Comparison of ENCODE assay signal across 8 mouse cellular contexts in genomic region chr8:105935863-105936603, GRCm38 (mm10). TPM values are rescaled to one million over a fixed set of nuclear protein-coding genes. Genes with fewer than 3 reads are reported as not detected.
A peak's percentile ranks its signal among the peaks of the same experiment; 100 is the strongest.
DNase-seq lines count a peak whose midpoint lies in the region; ATAC-seq and TF ChIP-seq lines count a peak whose summit lies in the region.

No protein-coding gene starts in this region.

- H3K27me3 ChIP-seq in kidney, postnatal 0 days (ENCODE audit: insufficient read depth, low read length): no peaks in the 10 kb centered on the region
- no peaks in the 10 kb centered on the region for H3K27me3 ChIP-seq in embryonic facial prominence, embryonic 10.5 days (replicated peaks; ENCODE audit: low read depth, poor library complexity, severe bottlenecking)
- H3K27me3 ChIP-seq in intestine, embryonic 14.5 days (replicated peaks; ENCODE audit: control insufficient read depth, insufficient read depth, low read length): no peaks in the 10 kb centered on the region
- H3K27me3 ChIP-seq in neural tube, embryonic 15.5 days (replicated peaks): no peaks in the 10 kb centered on the region

- 0 out of 2 replicates have a peak overlapping the region, but pooled peaks have one; percentile 51 for H3K27ac ChIP-seq in kidney, postnatal 0 days
- peak overlapping the region; percentile 86 for H3K27ac ChIP-seq in embryonic facial prominence, embryonic 10.5 days (replicated peaks)
- H3K27ac ChIP-seq in intestine, embryonic 14.5 days (ENCODE audit: low read depth): 0 out of 2 replicates have a peak overlapping the region, but pooled peaks have one; percentile 38
- peak overlapping the region; percentile 94 for H3K27ac ChIP-seq in neural tube, embryonic 15.5 days (replicated peaks)

- ATAC-seq in kidney, postnatal 0 days (replicated peaks; ENCODE audit: low FRiP score, low read depth): no peak
- ATAC-seq in intestine, embryonic 14.5 days (replicated peaks; ENCODE audit: low FRiP score, low TSS enrichment, low read depth): no peak
- no peak for ATAC-seq in neural tube, embryonic 15.5 days (ENCODE audit: low FRiP score)

- H3K36me3 ChIP-seq in kidney, postnatal 0 days (ENCODE audit: insufficient read depth, low read length): peaks cover 13% of the 10 kb centered on the region
- peaks cover 40% of the 10 kb centered on the region for H3K36me3 ChIP-seq in embryonic facial prominence, embryonic 10.5 days (replicated peaks)
- peaks cover 32% of the 10 kb centered on the region for H3K36me3 ChIP-seq in intestine, embryonic 14.5 days (ENCODE audit: control insufficient read depth, insufficient read depth, low read length)
- 0 out of 2 replicates have a peak, but pooled peaks cover 12% of the 10 kb centered on the region for H3K36me3 ChIP-seq in neural tube, embryonic 15.5 days

- peak overlapping the region; percentile 83 for H3K4me3 ChIP-seq in kidney, postnatal 0 days (replicated peaks; ENCODE audit: low read depth, low read length)
- H3K4me3 ChIP-seq in embryonic facial prominence, embryonic 10.5 days: peak overlapping the region; percentile 68
- peak overlapping the region; percentile 82 for H3K4me3 ChIP-seq in intestine, embryonic 14.5 days (ENCODE audit: low read depth, low read length)
- peak overlapping the region; percentile 77 for H3K4me3 ChIP-seq in neural tube, embryonic 15.5 days (replicated peaks)

- peak overlapping the region; percentile 77 for H3K9ac ChIP-seq in kidney, postnatal 0 days (ENCODE audit: low read depth, low read length)
- peak overlapping the region; percentile 63 for H3K9ac ChIP-seq in intestine, embryonic 14.5 days (ENCODE audit: low read length)
- peak overlapping the region; percentile 82 for H3K9ac ChIP-seq in neural tube, embryonic 15.5 days (replicated peaks)

- 35% methylated on average over 7 of the region's 7 CpGs for WGBS in kidney, postnatal 0 days
- WGBS in embryonic facial prominence, embryonic 10.5 days: 29% methylated on average over 7 of the region's 7 CpGs
- 32% methylated on average over 7 of the region's 7 CpGs for WGBS in intestine, embryonic 14.5 days
- 30% methylated on average over 7 of the region's 7 CpGs for WGBS in neural tube, embryonic 15.5 days

- peaks cover 8% of the 10 kb centered on the region; the same call in 1 of the 2 replicates for H3K4me1 ChIP-seq in kidney, postnatal 0 days (replicated peaks; ENCODE audit: insufficient read depth, low read length)
- peaks cover 23% of the 10 kb centered on the region for H3K4me1 ChIP-seq in embryonic facial prominence, embryonic 10.5 days
- peaks cover 13% of the 10 kb centered on the region; the same call in 1 of the 2 replicates for H3K4me1 ChIP-seq in intestine, embryonic 14.5 days (replicated peaks; ENCODE audit: control insufficient read depth, insufficient read depth, low read length)
- H3K4me1 ChIP-seq in neural tube, embryonic 15.5 days: peaks cover 26% of the 10 kb centered on the region

- H3K9me3 ChIP-seq in kidney, postnatal 0 days (replicated peaks; ENCODE audit: low read length): no peaks in the 10 kb centered on the region
- H3K9me3 ChIP-seq in embryonic facial prominence, embryonic 10.5 days: no peaks in the 10 kb centered on the region
- H3K9me3 ChIP-seq in intestine, embryonic 14.5 days (ENCODE audit: control insufficient read depth, low read length): no peaks in the 10 kb centered on the region
- H3K9me3 ChIP-seq in neural tube, embryonic 15.5 days (replicated peaks): no peaks in the 10 kb centered on the region

- peak overlapping the region; percentile 93 for H3K4me2 ChIP-seq in kidney, postnatal 0 days (ENCODE audit: low read length)
- peak overlapping the region; percentile 94 for H3K4me2 ChIP-seq in intestine, embryonic 14.5 days (ENCODE audit: low read length)
- peak overlapping the region; percentile 94 for H3K4me2 ChIP-seq in neural tube, embryonic 15.5 days

- no peak for TF ChIP-seq CTCF in kidney, postnatal 0 days (IDR thresholded peaks at IDR 0.05; ENCODE audit: low read depth)

- DNase-seq in kidney, postnatal 0 days (ENCODE audit: low spot score): no peak
- DNase-seq in kidney, adult 18-20 months: no peak
- no peak for DNase-seq in embryonic facial prominence, embryonic 10.5 days (ENCODE audit: low spot score)
- DNase-seq in intestine, embryonic 14.5 days (ENCODE audit: low spot score): no peak
- DNase-seq in left cerebral cortex, adult 11 months (ENCODE audit: low spot score): no peak
- no peak for DNase-seq in thymus, postnatal 14 days
- DNase-seq in gastrocnemius, adult 18-20 months (ENCODE audit: low spot score): no peak

RNA-seq across cellular contexts. Expression of gene Psmb10, which starts 2.2 kb away (rescaled TPM):
- 59.7 and 63.1 TPM in 2 replicates for polyA plus RNA-seq in kidney, postnatal 0 days (2015; fragmentation: Nextera tagmentation; extraction: Ambion mirVana)
- polyA plus RNA-seq in embryonic facial prominence, embryonic 10.5 days (2016; fragmentation: Nextera tagmentation; extraction: Ambion mirVana): 30.5 and 36.8 TPM in 2 replicates
- 64.2 and 64.8 TPM in 2 replicates for polyA plus RNA-seq in intestine, embryonic 14.5 days (2014; fragmentation: Nextera tagmentation; extraction: Ambion mirVana)
- polyA plus RNA-seq in neural tube, embryonic 15.5 days (2015; fragmentation: Nextera tagmentation; extraction: Ambion mirVana): 86.8 and 142 TPM in 2 replicates
- total RNA-seq in gastrocnemius, adult 18-20 months (2021): 10 to 100 TPM; 19.4 to 27.2 TPM

RNA-seq across cellular contexts. Expression of gene Ctrl, which starts 2.4 kb away (rescaled TPM):
- polyA plus RNA-seq in kidney, postnatal 0 days (2015; fragmentation: Nextera tagmentation; extraction: Ambion mirVana): 0.67 and 0.77 TPM in 2 replicates
- 1.9 and 2.2 TPM in 2 replicates for polyA plus RNA-seq in embryonic facial prominence, embryonic 10.5 days (2016; fragmentation: Nextera tagmentation; extraction: Ambion mirVana)
- 1.0 and 1.4 TPM in 2 replicates for polyA plus RNA-seq in intestine, embryonic 14.5 days (2014; fragmentation: Nextera tagmentation; extraction: Ambion mirVana)
- polyA plus RNA-seq in neural tube, embryonic 15.5 days (2015; fragmentation: Nextera tagmentation; extraction: Ambion mirVana): 3.2 and 3.5 TPM in 2 replicates
- under 1 TPM in 1 of 2 experiments, not detected in 1; 0.37 TPM for total RNA-seq in gastrocnemius, adult 18-20 months (2021)

RNA-seq across cellular contexts. Expression of gene Lcat, which starts 7.1 kb away (rescaled TPM):
- 0.45 and 0.50 TPM in 2 replicates for polyA plus RNA-seq in kidney, postnatal 0 days (2015; fragmentation: Nextera tagmentation; extraction: Ambion mirVana)
- polyA plus RNA-seq in embryonic facial prominence, embryonic 10.5 days (2016; fragmentation: Nextera tagmentation; extraction: Ambion mirVana): 1.7 and 2.4 TPM in 2 replicates
- 1.2 and 1.4 TPM in 2 replicates for polyA plus RNA-seq in intestine, embryonic 14.5 days (2014; fragmentation: Nextera tagmentation; extraction: Ambion mirVana)
- polyA plus RNA-seq in neural tube, embryonic 15.5 days (2015; fragmentation: Nextera tagmentation; extraction: Ambion mirVana): 3.1 and 3.3 TPM in 2 replicates
- total RNA-seq in gastrocnemius, adult 18-20 months (2021): under 1 TPM; 0.16 to 0.66 TPM

RNA-seq across cellular contexts. Expression of gene Slc12a4, which starts 29.9 kb away (rescaled TPM):
- polyA plus RNA-seq in kidney, postnatal 0 days (2015; fragmentation: Nextera tagmentation; extraction: Ambion mirVana): 19.8 and 23.7 TPM in 2 replicates
- 31.0 and 33.9 TPM in 2 replicates for polyA plus RNA-seq in embryonic facial prominence, embryonic 10.5 days (2016; fragmentation: Nextera tagmentation; extraction: Ambion mirVana)
- polyA plus RNA-seq in intestine, embryonic 14.5 days (2014; fragmentation: Nextera tagmentation; extraction: Ambion mirVana): 27.8 and 28.6 TPM in 2 replicates
- polyA plus RNA-seq in neural tube, embryonic 15.5 days (2015; fragmentation: Nextera tagmentation; extraction: Ambion mirVana): 10.8 and 14.1 TPM in 2 replicates
- total RNA-seq in gastrocnemius, adult 18-20 months (2021): 10 to 100 TPM in 1 of 2 experiments, 1 to 10 TPM in 1; 8.7 to 16.1 TPM

RNA-seq across cellular contexts. Expression of gene Pskh1, which starts 35.8 kb away (rescaled TPM):
- polyA plus RNA-seq in kidney, postnatal 0 days (2015; fragmentation: Nextera tagmentation; extraction: Ambion mirVana): 30.6 and 33.7 TPM in 2 replicates
- polyA plus RNA-seq in embryonic facial prominence, embryonic 10.5 days (2016; fragmentation: Nextera tagmentation; extraction: Ambion mirVana): 35.9 and 38.1 TPM in 2 replicates
- 30.0 and 31.7 TPM in 2 replicates for polyA plus RNA-seq in intestine, embryonic 14.5 days (2014; fragmentation: Nextera tagmentation; extraction: Ambion mirVana)
- 9.3 and 14.9 TPM in 2 replicates for polyA plus RNA-seq in neural tube, embryonic 15.5 days (2015; fragmentation: Nextera tagmentation; extraction: Ambion mirVana)
- 10 to 100 TPM; 13.5 to 13.6 TPM for total RNA-seq in gastrocnemius, adult 18-20 months (2021)

Comparison
In these comparisons a context has a peak if more than half of its experiments do, and no peak if none do; other contexts are left out.
1. H3K27ac ChIP-seq: peak in every context shown above with its lines; median percentile 94 in neural tube, embryonic 15.5 days; 86 in embryonic facial prominence, embryonic 10.5 days; 51 in kidney, postnatal 0 days; 38 in intestine, embryonic 14.5 days.